Mouse (Mus musculus): ENCODE measurements at regions not wholly inside any gene's neighbourhood (a gene's known extent, or its start where the extent isn't known, plus 50 kb on each side); places are given as distances from the start of the nearest gene placed in this dataset.

GRCm38 (mm10) chr4:89000855-89001254, 120.9 kb upstream of the Ifne start:
- no peak for DNase-seq

GRCm38 (mm10) chr4:89000200-89000599, 120.2 kb upstream of the Ifne start:
- no peak for DNase-seq

GRCm38 (mm10) chr4:88998286-88998685, 118.3 kb upstream of the Ifne start:
- no peak for DNase-seq

GRCm38 (mm10) chr4:88995129-88995919, 115.3 kb upstream of the Ifne start:
- no peak for DNase-seq

- no peak for DNase-seq
These were observed 114.5 kb upstream of the Ifne start for GRCm38 (mm10) chr4:88994486-88994885.

GRCm38 (mm10) chr4:88992498-88992897, 112.5 kb upstream of the Ifne start:
- DNase-seq, result no peak

- DNase-seq, result no peak
These were observed 108.4 kb upstream of the Ifne start for GRCm38 (mm10) chr4:88988363-88988762.

- DNase-seq, result no peak
These were observed 107.1 kb upstream of the Ifne start for GRCm38 (mm10) chr4:88987103-88987502.

GRCm38 (mm10) chr4:88982457-88982856, 102.5 kb upstream of the Ifne start:
- DNase-seq, result no peak

- DNase-seq, result no peak
These were observed 97.3 kb upstream of the Ifne start for GRCm38 (mm10) chr4:88977099-88977888.

- DNase-seq, result no peak
These were observed 94.5 kb upstream of the Ifne start for GRCm38 (mm10) chr4:88974535-88974934.

GRCm38 (mm10) chr4:88969134-88969841, 89.3 kb upstream of the Ifne start:
- DNase-seq, result no peak

- DNase-seq, result no peak
These were observed 79.6 kb upstream of the Ifne start for GRCm38 (mm10) chr4:88959621-88960020.

GRCm38 (mm10) chr4:88956605-88957004, 76.6 kb upstream of the Ifne start:
- DNase-seq, result no peak

- DNase-seq, result no peak
These were observed 76.2 kb upstream of the Ifne start for GRCm38 (mm10) chr4:88956151-88956550.

GRCm38 (mm10) chr4:88955571-88955970, 75.6 kb upstream of the Ifne start:
- DNase-seq, result no peak

- DNase-seq, result no peak
These were observed 74.0 kb upstream of the Ifne start for GRCm38 (mm10) chr4:88954045-88954444.

GRCm38 (mm10) chr4:88951034-88951336, 71.0 kb upstream of the Ifne start:
- DNase-seq, result no peak

GRCm38 (mm10) chr4:88950181-88951033, 70.4 kb upstream of the Ifne start:
- no peak for DNase-seq

GRCm38 (mm10) chr4:88948027-88948859, 68.2 kb upstream of the Ifne start:
- no peak for DNase-seq

- no peak for DNase-seq
These were observed 62.0 kb upstream of the Ifne start for GRCm38 (mm10) chr4:88941955-88942354.

GRCm38 (mm10) chr4:88940670-88941069, 60.7 kb upstream of the Ifne start:
- DNase-seq, result no peak
